Mouse (Mus musculus) stomach, embryonic 14.5 days (tissue): ENCODE results near the gene Ldlrap1. TPM values are rescaled to one million over a fixed set of nuclear protein-coding genes. Genes with fewer than 3 reads are reported as not detected.

ENCODE experiments used
- ATAC-seq: fragments of 200-750 bp; cut with Nextera tagmentation; 2 replicates; pipeline ENCODE4 v1.8.0; 2017; ENCODE audit warnings: low read depth, moderate TSS enrichment; ENCODE audit not compliant: insufficient number of reproducible peaks, insufficient read depth, low FRiP score
- H3K27ac ChIP-seq: fragments of 300-500 bp; sonication (generic); 2 replicates; pipeline ENCODE4 v1.5.1; 2014; ENCODE audit warnings: mild to moderate bottlenecking, low read length, moderate library complexity, mixed read lengths
- H3K27me3 ChIP-seq: fragments of 300-500 bp; sonication (generic); 2 replicates; pipeline ENCODE4 v1.6.1; 2014; ENCODE audit warnings: low read length, control low read depth, mixed read lengths; ENCODE audit not compliant: control insufficient read depth, insufficient read depth
- H3K36me3 ChIP-seq: fragments of 300-500 bp; sonication (generic); 2 replicates; pipeline ENCODE4 v1.6.1; 2014; ENCODE audit warnings: mild to moderate bottlenecking, control low read depth, low read length, moderate library complexity, mixed read lengths; ENCODE audit not compliant: control insufficient read depth, insufficient read depth
- H3K4me1 ChIP-seq: fragments of 300-500 bp; sonication (generic); 2 replicates; pipeline ENCODE4 v1.6.1; 2014; ENCODE audit warnings: low read length, control low read depth, mixed read lengths; ENCODE audit not compliant: control insufficient read depth, insufficient read depth
- H3K4me2 ChIP-seq: fragments of 300-500 bp; sonication (generic); replicated peaks from 2 replicates; pipeline ENCODE4 v1.6.1; 2014; ENCODE audit warnings: low read depth, low read length, control low read depth
- H3K4me3 ChIP-seq: fragments of 300-500 bp; sonication (generic); 2 replicates; pipeline ENCODE4 v1.5.1; 2014; ENCODE audit warnings: low read depth, low read length, control low read depth
- H3K9ac ChIP-seq: fragments of 300-500 bp; sonication (generic); replicated peaks from 2 replicates; pipeline ENCODE4 v1.6.1; 2014; ENCODE audit warnings: low read depth, mild to moderate bottlenecking, control low read depth, low read length, moderate library complexity, mixed read lengths
- H3K9me3 ChIP-seq: fragments of 300-500 bp; sonication (generic); 2 replicates; pipeline ENCODE4 v1.6.1; 2016; ENCODE audit warnings: low read depth, low read length, control low read depth; ENCODE audit not compliant: control insufficient read depth
- WGBS: fragments of 180-500 bp; shearing (Covaris S2); extraction: QIAGEN DNeasy Blood & Tissue Kit; methylation state at CpG from one replicate; pipeline ENCODE4 v1.1.7; 2014; 5-methylcytosine and 5-hydroxymethylcytosine counted together
- polyA plus RNA-seq: library from polyadenylated mRNA; unstranded; fragments of >200 nt; fragmentation: Nextera tagmentation; extraction: Ambion mirVana; gene quantifications from 2 replicates; pipeline ENCODE4 v1.2.1, GENCODE M21; 2014

The Ldlrap1 gene
- polyA plus RNA-seq, 1 experiment from 2014 or later = 18.9 TPM

GRCm38 (mm10) chr4:134759564-134759963 lies 8.3 kb downstream of the Ldlrap1 start:
- Histone ChIP-seq H3K27me3 (no peaks in the 10 kb centered on the region), H3K36me3 (no peaks in the 10 kb centered on the region), H3K4me2 (no peak overlapping the region), H3K9ac (no peak overlapping the region), H3K27ac (no peak overlapping the region), H3K4me3 (no peak overlapping the region), H3K4me1 (peaks cover 28% of the 10 kb centered on the region), H3K9me3 (no peaks in the 10 kb centered on the region)
- ATAC-seq = no peak
- WGBS = 88% methylated on average over 7 of the region's 7 CpGs

- H3K4me2 ChIP-seq = no peak overlapping the region
- H3K36me3 ChIP-seq = no peaks in the 10 kb centered on the region
- H3K4me1 ChIP-seq = peaks cover 31% of the 10 kb centered on the region
- WGBS = 93% methylated on average over 14 of the region's 14 CpGs
- no peak overlapping the region for H3K4me3 ChIP-seq
- no peaks in the 10 kb centered on the region for H3K27me3 ChIP-seq
- no peaks in the 10 kb centered on the region for H3K9me3 ChIP-seq
- no peak for ATAC-seq
- no peak overlapping the region for H3K27ac ChIP-seq
- H3K9ac ChIP-seq = no peak overlapping the region
Observed at GRCm38 (mm10) chr4:134758922-134759321, 8.9 kb downstream of the Ldlrap1 start.

- 84% methylated on average over 4 of the region's 4 CpGs for WGBS
- Histone ChIP-seq H3K4me1 (peaks cover 36% of the 10 kb centered on the region), H3K4me3 (no peak overlapping the region), H3K9ac (no peak overlapping the region), H3K27ac (no peak overlapping the region), H3K9me3 (no peaks in the 10 kb centered on the region), H3K4me2 (no peak overlapping the region), H3K27me3 (no peaks in the 10 kb centered on the region), H3K36me3 (no peaks in the 10 kb centered on the region)
- no peak for ATAC-seq
Observed at GRCm38 (mm10) chr4:134758367-134758766, 9.5 kb downstream of the Ldlrap1 start.

- WGBS = 83% methylated on average over 7 of the region's 7 CpGs
- ATAC-seq = no peak
- Histone ChIP-seq H3K4me2 (no peak overlapping the region), H3K36me3 (no peaks in the 10 kb centered on the region), H3K27me3 (no peaks in the 10 kb centered on the region), H3K4me1 (peaks cover 39% of the 10 kb centered on the region), H3K9me3 (no peaks in the 10 kb centered on the region), H3K4me3 (no peak overlapping the region), H3K27ac (no peak overlapping the region), H3K9ac (no peak overlapping the region)
Observed at GRCm38 (mm10) chr4:134756953-134757352, 10.9 kb downstream of the Ldlrap1 start.

GRCm38 (mm10) chr4:134754941-134755340 lies 12.9 kb downstream of the Ldlrap1 start:
- H3K27me3 ChIP-seq = no peaks in the 10 kb centered on the region
- H3K4me2 ChIP-seq = no peak overlapping the region
- WGBS = 76% methylated on average over 13 of the region's 13 CpGs
- no peak for ATAC-seq
- H3K4me1 ChIP-seq = peaks cover 37% of the 10 kb centered on the region
- no peaks in the 10 kb centered on the region for H3K36me3 ChIP-seq
- H3K9me3 ChIP-seq = no peaks in the 10 kb centered on the region
- no peak overlapping the region for H3K9ac ChIP-seq
- no peak overlapping the region for H3K4me3 ChIP-seq
- H3K27ac ChIP-seq = no peak overlapping the region

- Histone ChIP-seq H3K36me3 (no peaks in the 10 kb centered on the region), H3K9me3 (no peaks in the 10 kb centered on the region), H3K27me3 (no peaks in the 10 kb centered on the region), H3K9ac (no peak overlapping the region), H3K27ac (0 out of 2 replicates have a peak overlapping the region, but pooled peaks have one; percentile 11), H3K4me2 (no peak overlapping the region), H3K4me1 (peaks cover 34% of the 10 kb centered on the region), H3K4me3 (no peak overlapping the region)
- no peak for ATAC-seq
- WGBS = 40% methylated on average over 10 of the region's 10 CpGs
Observed at GRCm38 (mm10) chr4:134754371-134754770, 13.5 kb downstream of the Ldlrap1 start.

- Histone ChIP-seq H3K4me1 (peaks cover 34% of the 10 kb centered on the region), H3K9me3 (no peaks in the 10 kb centered on the region), H3K4me3 (no peak overlapping the region), H3K36me3 (no peaks in the 10 kb centered on the region; the same call in 1 of the 2 replicates), H3K27ac (0 out of 2 replicates have a peak overlapping the region, but pooled peaks have one; percentile 21), H3K27me3 (no peaks in the 10 kb centered on the region), H3K4me2 (no peak overlapping the region), H3K9ac (no peak overlapping the region)
- ATAC-seq = no peak
- 38% methylated on average over 17 of the region's 17 CpGs for WGBS
Observed at GRCm38 (mm10) chr4:134753516-134754261, 14.1 kb downstream of the Ldlrap1 start.

GRCm38 (mm10) chr4:134752911-134753426 lies 14.9 kb downstream of the Ldlrap1 start:
- ATAC-seq = no peak
- WGBS = 48% methylated on average over 11 of the region's 11 CpGs
- Histone ChIP-seq H3K27ac (no peak overlapping the region), H3K9ac (no peak overlapping the region), H3K4me2 (no peak overlapping the region), H3K4me1 (peaks cover 34% of the 10 kb centered on the region), H3K27me3 (no peaks in the 10 kb centered on the region), H3K36me3 (no peaks in the 10 kb centered on the region; the same call in 1 of the 2 replicates), H3K9me3 (no peaks in the 10 kb centered on the region), H3K4me3 (no peak overlapping the region)
